Mouse (Mus musculus) brain, embryonic 14.5 days (tissue): ENCODE data around the gene Idi1.
"Not testable (repeated sequence)": the region's sequence is repeated elsewhere in the genome, so short reads cannot be mapped to it uniquely, and the experiment has no call there.

Experiments
- CTCF ChIP-seq: fragments of 200-500 bp; IDR thresholded peaks from 2 replicates; pipeline ENCODE4 v1.5.1; 2012; ENCODE audit warnings: inconsistent platforms, mild to moderate bottlenecking, moderate library complexity, borderline replicate concordance; ENCODE audit not compliant: insufficient read depth, insufficient read length; ENCODE audit errors: extremely low read depth
- POLR2A ChIP-seq: fragments of 200-500 bp; IDR thresholded peaks from 2 replicates; pipeline ENCODE4 v1.6.1; 2012; ENCODE audit warnings: mild to moderate bottlenecking, inconsistent platforms, borderline replicate concordance; ENCODE audit not compliant: poor library complexity, insufficient read depth, insufficient read length, severe bottlenecking; ENCODE audit errors: extremely low read depth

- TF ChIP-seq CTCF, POLR2A: not testable (repeated sequence)
Observed at GRCm38 (mm10) chr13:8841846-8842245, 43.5 kb upstream of the Idi1 start.
